Mouse (Mus musculus): Measurements from ENCODE around the gene Gripap1.

GRCm38 (mm10) chrX:7847845-7848244 lies 58.3 kb downstream of the Gripap1 start:
- TF ChIP-seq CTCF (conservative IDR thresholded peaks at IDR 0.05; ENCODE audit: low read length) (no peak), NANOG (IDR thresholded peaks at IDR 0.05; ENCODE audit: borderline replicate concordance, low read length) (no peak), POU5F1 (IDR thresholded peaks at IDR 0.05; ENCODE audit: borderline replicate concordance, low read length) (no peak)
